Mouse (Mus musculus): ENCODE measurements around the gene Pnrc2. TPM values are rescaled to one million over a fixed set of nuclear protein-coding genes. Genes with fewer than 3 reads are reported as not detected.

Pnrc2 gene
- total and polyA plus RNA-seq, 3 experiments, result 7.9 to 264 (median 197) TPM

GRCm38 (mm10) chr4:135844400-135844799 lies 29.2 kb downstream of the Pnrc2 start:
- H3K9me3 ChIP-seq (replicated peaks), result peaks cover 12% of the 10 kb centered on the region
- H3K36me3 ChIP-seq (replicated peaks), result no peaks in the 10 kb centered on the region
- H3K27me3 ChIP-seq (ENCODE audit: insufficient read depth, low read length), result peaks cover 31% of the 10 kb centered on the region
- H3K4me3 ChIP-seq (ENCODE audit: low read depth, low read length), result no peak overlapping the region
- DNase-seq (ENCODE audit: low spot score) (no peak), ATAC-seq (ENCODE audit: extremely low read depth, insufficient number of reproducible peaks, low FRiP score, poor library complexity, severe bottlenecking) (no peak)
- H3K4me1 ChIP-seq (ENCODE audit: insufficient read depth, low read depth, low read length), result 0 out of 2 replicates have a peak, but pooled peaks cover 2% of the 10 kb centered on the region
- TF ChIP-seq TAL1 (conservative IDR thresholded peaks at IDR 0.05; ENCODE audit: low read depth, low read length), result no peak
- TF ChIP-seq CTCF (IDR thresholded peaks at IDR 0.05; ENCODE audit: low read depth, low read length), result no peak

DNA sequence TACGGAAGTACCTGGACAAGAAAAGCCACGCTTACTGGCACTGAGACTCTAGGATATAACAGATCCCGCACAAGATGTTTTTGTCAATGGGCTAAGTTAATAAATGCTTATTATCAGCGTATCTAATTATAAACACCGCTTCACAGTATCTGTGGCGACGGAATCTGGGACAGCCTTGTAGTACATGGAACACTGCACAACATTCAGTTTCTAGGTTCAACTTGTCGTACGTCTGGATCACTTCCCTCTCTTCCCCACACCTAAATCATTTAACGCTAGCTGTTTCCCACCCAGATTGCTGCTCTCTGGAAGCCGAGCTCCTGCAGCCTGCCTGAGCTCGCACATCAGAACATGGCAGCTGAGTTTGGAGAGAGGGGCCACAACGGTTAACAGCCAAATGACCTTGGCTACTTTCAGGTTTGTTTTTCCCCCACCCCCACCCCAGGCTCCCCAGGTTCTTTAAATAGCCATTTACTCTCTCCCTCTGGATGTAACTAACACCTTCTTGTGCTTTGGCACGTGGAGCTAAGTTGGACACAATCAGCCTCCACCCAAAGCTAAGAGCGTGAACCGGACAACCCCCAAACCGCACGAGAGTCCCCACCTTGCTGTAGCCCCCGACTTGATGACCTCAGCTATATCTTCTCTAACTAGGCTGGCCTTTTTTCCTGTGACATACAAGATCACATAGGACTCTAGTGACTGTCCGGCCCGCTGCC lies 34.2 kb downstream of the Pnrc2 start:
- Histone ChIP-seq H3K9me3 (replicated peaks) (peaks cover 5% of the 10 kb centered on the region; the same call in 1 of the 2 replicates), H3K4me1 (ENCODE audit: insufficient read depth, low read depth, low read length) (no peaks in the 10 kb centered on the region), H3K36me3 (replicated peaks) (no peaks in the 10 kb centered on the region), H3K27me3 (ENCODE audit: insufficient read depth, low read length) (peaks cover 20% of the 10 kb centered on the region), H3K4me3 (ENCODE audit: low read depth, low read length) (no peak overlapping the region)
- no peak for ATAC-seq (ENCODE audit: extremely low read depth, insufficient number of reproducible peaks, low FRiP score, poor library complexity, severe bottlenecking)
- DNase-seq (ENCODE audit: low spot score), result no peak
- TF ChIP-seq GATA2 (IDR thresholded peaks at IDR 0.05; ENCODE audit: borderline replicate concordance, low read depth, low read length) (no peak), GATA1 (IDR thresholded peaks at IDR 0.05; ENCODE audit: borderline replicate concordance, low read length) (no peak), TAL1 (conservative IDR thresholded peaks at IDR 0.05; ENCODE audit: low read depth, low read length) (no peak), CTCF (IDR thresholded peaks at IDR 0.05; ENCODE audit: low read depth, low read length) (no peak), POLR2AphosphoS5 (IDR thresholded peaks at IDR 0.05; ENCODE audit: insufficient replicate concordance, low read depth, low read length) (no peak)

DNA sequence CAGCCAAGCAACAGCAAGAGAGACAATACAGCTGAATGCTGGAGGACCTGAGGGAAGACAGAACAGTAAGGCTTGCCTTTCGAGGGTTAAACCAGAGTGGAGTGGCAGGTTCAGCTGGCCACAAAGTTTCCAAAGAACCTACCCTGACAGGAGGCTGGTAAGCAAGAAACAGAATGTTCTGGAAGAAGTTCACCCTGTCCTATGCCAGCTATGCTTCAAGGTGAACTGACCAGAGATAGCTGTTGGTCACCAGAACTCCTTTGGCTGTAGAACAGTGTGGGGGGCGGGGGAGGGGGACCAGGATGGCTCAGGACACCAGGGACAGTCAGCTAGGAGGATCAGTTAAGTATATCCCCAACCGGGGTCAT lies 34.7 kb downstream of the Pnrc2 start:
- Histone ChIP-seq H3K4me1 (ENCODE audit: insufficient read depth, low read depth, low read length) (no peaks in the 10 kb centered on the region), H3K36me3 (replicated peaks) (no peaks in the 10 kb centered on the region), H3K4me3 (ENCODE audit: low read depth, low read length) (no peak overlapping the region), H3K27me3 (ENCODE audit: insufficient read depth, low read length) (peaks cover 22% of the 10 kb centered on the region), H3K9me3 (replicated peaks) (peaks cover 5% of the 10 kb centered on the region; the same call in 1 of the 2 replicates)
- DNase-seq (ENCODE audit: low spot score) (no peak), ATAC-seq (ENCODE audit: extremely low read depth, insufficient number of reproducible peaks, low FRiP score, poor library complexity, severe bottlenecking) (no peak)
- TF ChIP-seq POLR2AphosphoS5 (IDR thresholded peaks at IDR 0.05; ENCODE audit: insufficient replicate concordance, low read depth, low read length) (no peak), GATA1 (IDR thresholded peaks at IDR 0.05; ENCODE audit: borderline replicate concordance, low read length) (no peak), CTCF (IDR thresholded peaks at IDR 0.05; ENCODE audit: low read depth, low read length) (no peak), TAL1 (conservative IDR thresholded peaks at IDR 0.05; ENCODE audit: low read depth, low read length) (no peak), GATA2 (IDR thresholded peaks at IDR 0.05; ENCODE audit: borderline replicate concordance, low read depth, low read length) (no peak)

DNA sequence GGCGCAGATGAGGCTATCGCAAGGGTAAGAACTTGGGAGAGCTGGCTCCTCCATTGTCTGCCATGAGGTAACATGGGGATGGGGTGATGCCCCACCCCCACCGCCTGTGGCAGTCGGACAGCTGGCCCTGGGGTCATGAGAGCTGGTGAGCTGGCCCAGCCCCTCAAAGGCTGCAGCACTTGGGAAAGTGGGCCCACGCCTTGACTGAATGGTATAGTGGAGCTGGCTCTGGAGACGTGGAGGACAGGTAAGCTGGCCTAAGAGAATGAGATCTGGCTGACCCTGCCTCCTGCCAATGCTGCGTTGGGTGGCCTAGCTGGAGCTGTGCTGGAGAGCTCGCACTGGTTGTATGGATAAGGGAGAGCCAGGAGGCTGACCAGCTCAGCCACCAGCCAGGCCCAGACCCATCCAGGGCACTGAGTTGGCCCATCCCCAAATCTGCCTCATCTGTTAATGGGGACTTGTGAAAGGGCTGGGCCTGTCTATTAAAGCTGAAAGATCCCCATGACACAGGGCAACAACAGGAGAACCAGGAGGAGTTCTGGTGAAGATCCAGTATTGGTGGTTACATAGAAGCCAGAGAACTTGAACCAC lies 39.4 kb downstream of the Pnrc2 start:
- DNase-seq (ENCODE audit: low spot score) (no peak), ATAC-seq (ENCODE audit: extremely low read depth, insufficient number of reproducible peaks, low FRiP score, poor library complexity, severe bottlenecking) (no peak)

GRCm38 (mm10) chr4:135833301-135834123 lies 40.1 kb downstream of the Pnrc2 start:
- H3K36me3 ChIP-seq (replicated peaks), result no peaks in the 10 kb centered on the region
- DNase-seq (ENCODE audit: low spot score), result no peak
- H3K4me1 ChIP-seq (ENCODE audit: insufficient read depth, low read depth, low read length), result no peaks in the 10 kb centered on the region
- H3K27me3 ChIP-seq (ENCODE audit: insufficient read depth, low read length), result peaks cover 18% of the 10 kb centered on the region
- no peak for ATAC-seq (ENCODE audit: extremely low read depth, insufficient number of reproducible peaks, low FRiP score, poor library complexity, severe bottlenecking)
- TF ChIP-seq POLR2AphosphoS5 (IDR thresholded peaks at IDR 0.05; ENCODE audit: insufficient replicate concordance, low read depth, low read length), result no peak
- H3K4me3 ChIP-seq (ENCODE audit: low read depth, low read length), result no peak overlapping the region
- H3K9me3 ChIP-seq (replicated peaks), result no peaks in the 10 kb centered on the region

More for the DNA sequence above, 39.4 kb downstream of the Pnrc2 start:
- peaks cover 19% of the 10 kb centered on the region for H3K27me3 ChIP-seq (ENCODE audit: insufficient read depth, low read length)
- TF ChIP-seq GATA2 (IDR thresholded peaks at IDR 0.05; ENCODE audit: borderline replicate concordance, low read depth, low read length) (no peak), POLR2AphosphoS5 (IDR thresholded peaks at IDR 0.05; ENCODE audit: insufficient replicate concordance, low read depth, low read length) (no peak), TAL1 (conservative IDR thresholded peaks at IDR 0.05; ENCODE audit: low read depth, low read length) (no peak), GATA1 (IDR thresholded peaks at IDR 0.05; ENCODE audit: borderline replicate concordance, low read length) (no peak), CTCF (IDR thresholded peaks at IDR 0.05; ENCODE audit: low read depth, low read length) (no peak)
- no peaks in the 10 kb centered on the region for H3K9me3 ChIP-seq (replicated peaks)
- no peaks in the 10 kb centered on the region for H3K36me3 ChIP-seq (replicated peaks)
- H3K4me1 ChIP-seq (ENCODE audit: insufficient read depth, low read depth, low read length), result no peaks in the 10 kb centered on the region
- H3K4me3 ChIP-seq (ENCODE audit: low read depth, low read length), result no peak overlapping the region

DNA sequence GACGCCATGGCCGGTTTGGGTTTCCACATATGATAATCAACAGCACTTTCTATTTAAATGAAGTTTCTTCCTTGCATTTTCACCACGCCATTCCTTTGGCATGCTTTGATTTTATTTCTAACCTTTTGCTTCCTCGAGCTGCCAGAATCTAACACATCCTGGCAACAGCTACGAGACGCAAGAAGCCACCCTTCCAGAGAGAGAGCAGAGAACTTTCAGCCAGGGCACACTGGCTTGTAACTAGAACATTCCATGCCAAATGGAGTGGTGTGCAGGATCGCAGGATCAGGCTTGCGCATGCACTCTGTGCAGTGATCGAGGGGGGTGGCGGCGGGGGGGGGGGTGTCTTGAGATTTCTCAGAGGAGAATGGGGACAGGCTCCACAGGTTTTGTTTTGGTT lies 41.6 kb downstream of the Pnrc2 start:
- Histone ChIP-seq H3K4me1 (ENCODE audit: insufficient read depth, low read depth, low read length) (no peaks in the 10 kb centered on the region), H3K27me3 (ENCODE audit: insufficient read depth, low read length) (peaks cover 14% of the 10 kb centered on the region), H3K4me3 (ENCODE audit: low read depth, low read length) (no peak overlapping the region), H3K9me3 (replicated peaks) (no peaks in the 10 kb centered on the region), H3K36me3 (replicated peaks) (no peaks in the 10 kb centered on the region)
- TF ChIP-seq CTCF (IDR thresholded peaks at IDR 0.05; ENCODE audit: low read depth, low read length) (no peak), TAL1 (conservative IDR thresholded peaks at IDR 0.05; ENCODE audit: low read depth, low read length) (no peak), GATA2 (IDR thresholded peaks at IDR 0.05; ENCODE audit: borderline replicate concordance, low read depth, low read length) (no peak), GATA1 (IDR thresholded peaks at IDR 0.05; ENCODE audit: borderline replicate concordance, low read length) (no peak)
- DNase-seq (ENCODE audit: low spot score) (no peak), ATAC-seq (ENCODE audit: extremely low read depth, insufficient number of reproducible peaks, low FRiP score, poor library complexity, severe bottlenecking) (no peak)
